Mouse (Mus musculus) brain, embryonic 14.5 days (tissue): ENCODE measurements around the gene Casp8.

Experiments
- CTCF ChIP-seq: fragments of 200-500 bp; IDR thresholded peaks from 2 replicates; pipeline ENCODE4 v1.5.1; 2012; ENCODE audit warnings: inconsistent platforms, mild to moderate bottlenecking, moderate library complexity, borderline replicate concordance; ENCODE audit not compliant: insufficient read depth, insufficient read length; ENCODE audit errors: extremely low read depth
- POLR2A ChIP-seq: fragments of 200-500 bp; IDR thresholded peaks from 2 replicates; pipeline ENCODE4 v1.6.1; 2012; ENCODE audit warnings: mild to moderate bottlenecking, inconsistent platforms, borderline replicate concordance; ENCODE audit not compliant: poor library complexity, insufficient read depth, insufficient read length, severe bottlenecking; ENCODE audit errors: extremely low read depth

DNA sequence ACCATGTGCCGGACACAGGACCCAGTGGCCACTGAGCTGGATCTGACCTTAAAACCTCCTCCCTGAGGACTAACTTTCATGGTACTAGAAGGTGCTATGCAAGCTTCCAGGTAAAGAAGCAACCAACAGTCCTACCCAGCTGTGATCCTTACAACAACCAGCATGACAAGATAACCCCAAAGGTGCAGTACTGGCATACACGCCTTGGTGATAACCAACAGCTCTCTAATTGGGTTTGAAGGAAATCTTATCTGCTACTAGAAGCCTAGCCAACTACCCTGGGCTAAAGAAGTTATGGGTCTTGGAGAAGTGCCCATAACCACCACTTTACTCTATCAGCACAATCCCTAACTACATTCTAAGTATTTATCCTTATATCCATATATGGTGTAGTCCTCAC is 8.9 kb upstream of the Casp8 start:
- TF ChIP-seq CTCF (no peak), POLR2A (no peak)
